Mouse (Mus musculus) forebrain, embryonic 13.5 days (tissue): ENCODE measurements around the gene Aatk. TPM values are rescaled to one million over a fixed set of nuclear protein-coding genes. Genes with fewer than 3 reads are reported as not detected.

Experiments used
- ATAC-seq: fragments of 200-750 bp; cut with Nextera tagmentation; 2 replicates; pipeline ENCODE4 v1.8.0; 2017
- H3K27ac ChIP-seq: fragments of 300-500 bp; sonication (generic); 2 replicates; pipeline ENCODE4 v1.5.1; 2015; ENCODE audit warnings: inconsistent platforms, mild to moderate bottlenecking, moderate library complexity
- H3K27me3 ChIP-seq: fragments of 300-500 bp; sonication (generic); 2 replicates; pipeline ENCODE4 v1.6.1; 2015; ENCODE audit warnings: mild to moderate bottlenecking, inconsistent platforms
- H3K36me3 ChIP-seq: fragments of 300-500 bp; sonication (generic); 2 replicates; pipeline ENCODE4 v1.6.1; 2015; ENCODE audit warnings: mild to moderate bottlenecking, inconsistent platforms; ENCODE audit not compliant: poor library complexity, severe bottlenecking
- H3K4me1 ChIP-seq: fragments of 300-500 bp; sonication (generic); 2 replicates; pipeline ENCODE4 v1.6.1; 2015; ENCODE audit warnings: inconsistent platforms
- H3K4me2 ChIP-seq: fragments of 300-500 bp; sonication (generic); 2 replicates; pipeline ENCODE4 v1.6.1; 2015; ENCODE audit warnings: inconsistent platforms, mild to moderate bottlenecking, moderate library complexity
- H3K4me3 ChIP-seq: fragments of 300-500 bp; sonication (generic); 2 replicates; pipeline ENCODE4 v1.5.1; 2015; ENCODE audit warnings: mild to moderate bottlenecking, inconsistent platforms
- H3K9ac ChIP-seq: fragments of 300-500 bp; sonication (generic); 2 replicates; pipeline ENCODE4 v1.6.1; 2015; ENCODE audit warnings: mild to moderate bottlenecking, inconsistent platforms
- H3K9me3 ChIP-seq: fragments of 300-500 bp; sonication (generic); replicated peaks from 2 replicates; pipeline ENCODE4 v1.6.1; 2016; ENCODE audit warnings: inconsistent platforms
- WGBS: fragments of 180-500 bp; shearing (Covaris S2); methylation state at CpG from one replicate; pipeline ENCODE4 v1.1.7; 2015; 5-methylcytosine and 5-hydroxymethylcytosine counted together
- polyA plus RNA-seq: library from polyadenylated mRNA; unstranded; fragments of >200 nt; fragmentation: Nextera tagmentation; extraction: Ambion mirVana; gene quantifications from 2 replicates; pipeline ENCODE4 v1.2.1, GENCODE M21; 2015

The Aatk gene
- polyA plus RNA-seq, 1 experiment from 2014 or later: 6.8 TPM

- peaks cover 6% of the 10 kb centered on the region; the same call in 1 of the 2 replicates for H3K36me3 ChIP-seq
- no peak for ATAC-seq
- no peak overlapping the region for H3K27ac ChIP-seq
- no peak overlapping the region for H3K4me3 ChIP-seq
- no peak overlapping the region for H3K4me2 ChIP-seq
- WGBS: 96% methylated on average over 4 of the region's 4 CpGs
- H3K9ac ChIP-seq: no peak overlapping the region
- H3K9me3 ChIP-seq: no peaks in the 10 kb centered on the region
- no peaks in the 10 kb centered on the region for H3K27me3 ChIP-seq
- no peaks in the 10 kb centered on the region; the same call in 1 of the 2 replicates for H3K4me1 ChIP-seq
Observed at GRCm38 (mm10) chr11:119978701-119979100, 68.3 kb downstream of the Aatk start.

GRCm38 (mm10) chr11:119975739-119976501 is 71.0 kb downstream of the Aatk start:
- no peak for ATAC-seq
- WGBS: 92% methylated on average over 8 of the region's 8 CpGs
- H3K9ac ChIP-seq: no peak overlapping the region
- H3K27me3 ChIP-seq: no peaks in the 10 kb centered on the region
- H3K4me2 ChIP-seq: no peak overlapping the region
- H3K36me3 ChIP-seq: no peaks in the 10 kb centered on the region; the same call in 1 of the 2 replicates
- no peak overlapping the region for H3K4me3 ChIP-seq
- H3K27ac ChIP-seq: no peak overlapping the region
- H3K9me3 ChIP-seq: no peaks in the 10 kb centered on the region
- H3K4me1 ChIP-seq: peaks cover 4% of the 10 kb centered on the region

GRCm38 (mm10) chr11:119973789-119974188 is 73.2 kb downstream of the Aatk start:
- no peak overlapping the region for H3K27ac ChIP-seq
- H3K9ac ChIP-seq: no peak overlapping the region
- 86% methylated on average over 4 of the region's 4 CpGs for WGBS
- no peaks in the 10 kb centered on the region for H3K9me3 ChIP-seq
- H3K4me1 ChIP-seq: peaks cover 17% of the 10 kb centered on the region
- no peak for ATAC-seq
- H3K4me2 ChIP-seq: no peak overlapping the region
- no peaks in the 10 kb centered on the region; the same call in 1 of the 2 replicates for H3K36me3 ChIP-seq
- no peak overlapping the region for H3K4me3 ChIP-seq
- H3K27me3 ChIP-seq: no peaks in the 10 kb centered on the region

- peak; percentile 38; the same call in 1 of the 2 replicates for ATAC-seq
- WGBS: 28% methylated on average over 12 of the region's 12 CpGs
- Histone ChIP-seq H3K27me3 (no peaks in the 10 kb centered on the region), H3K4me3 (no peak overlapping the region), H3K4me2 (no peak overlapping the region), H3K9me3 (no peaks in the 10 kb centered on the region), H3K9ac (peak overlapping the region; percentile 22), H3K4me1 (peaks cover 18% of the 10 kb centered on the region), H3K27ac (peak overlapping the region; percentile 70), H3K36me3 (no peaks in the 10 kb centered on the region; the same call in 1 of the 2 replicates)
Observed at GRCm38 (mm10) chr11:119970021-119970851, 76.7 kb downstream of the Aatk start.

GRCm38 (mm10) chr11:119967892-119968291 is 79.1 kb downstream of the Aatk start:
- H3K4me1 ChIP-seq: peaks cover 30% of the 10 kb centered on the region
- WGBS: 94% methylated on average over 2 of the region's 2 CpGs
- no peak overlapping the region for H3K27ac ChIP-seq
- H3K4me3 ChIP-seq: no peak overlapping the region
- no peak overlapping the region for H3K9ac ChIP-seq
- ATAC-seq: no peak
- H3K36me3 ChIP-seq: no peaks in the 10 kb centered on the region
- no peaks in the 10 kb centered on the region for H3K27me3 ChIP-seq
- H3K4me2 ChIP-seq: no peak overlapping the region
- no peaks in the 10 kb centered on the region for H3K9me3 ChIP-seq

GRCm38 (mm10) chr11:119967401-119967800 is 79.6 kb downstream of the Aatk start:
- WGBS: 64% methylated on average over 8 of the region's 8 CpGs
- peaks cover 30% of the 10 kb centered on the region for H3K4me1 ChIP-seq
- H3K27me3 ChIP-seq: no peaks in the 10 kb centered on the region
- H3K4me2 ChIP-seq: no peak overlapping the region
- ATAC-seq: no peak
- H3K27ac ChIP-seq: no peak overlapping the region
- H3K4me3 ChIP-seq: no peak overlapping the region
- H3K9me3 ChIP-seq: no peaks in the 10 kb centered on the region
- no peak overlapping the region for H3K9ac ChIP-seq
- H3K36me3 ChIP-seq: no peaks in the 10 kb centered on the region

- Histone ChIP-seq H3K4me3 (no peak overlapping the region), H3K9me3 (no peaks in the 10 kb centered on the region), H3K27ac (no peak overlapping the region), H3K9ac (no peak overlapping the region), H3K27me3 (no peaks in the 10 kb centered on the region), H3K4me1 (peaks cover 30% of the 10 kb centered on the region), H3K36me3 (no peaks in the 10 kb centered on the region), H3K4me2 (no peak overlapping the region)
- 84% methylated on average over 6 of the region's 6 CpGs for WGBS
- no peak for ATAC-seq
Observed at GRCm38 (mm10) chr11:119966294-119966693, 80.7 kb downstream of the Aatk start.

GRCm38 (mm10) chr11:119965053-119965452 is 81.9 kb downstream of the Aatk start:
- Histone ChIP-seq H3K27ac (peak overlapping the region; percentile 48; the same call in 1 of the 2 replicates), H3K4me1 (peaks cover 17% of the 10 kb centered on the region), H3K4me3 (no peak overlapping the region), H3K36me3 (no peaks in the 10 kb centered on the region), H3K4me2 (no peak overlapping the region), H3K9ac (peak overlapping the region; percentile 17; the same call in 1 of the 2 replicates), H3K27me3 (no peaks in the 10 kb centered on the region), H3K9me3 (no peaks in the 10 kb centered on the region)
- WGBS: 8% methylated on average over 9 of the region's 9 CpGs
- no peak for ATAC-seq

GRCm38 (mm10) chr11:119961511-119961910 is 85.5 kb downstream of the Aatk start:
- H3K36me3 ChIP-seq: no peaks in the 10 kb centered on the region
- no peak overlapping the region for H3K27ac ChIP-seq
- H3K27me3 ChIP-seq: no peaks in the 10 kb centered on the region
- H3K9me3 ChIP-seq: no peaks in the 10 kb centered on the region
- no peak overlapping the region for H3K4me2 ChIP-seq
- H3K4me1 ChIP-seq: peaks cover 15% of the 10 kb centered on the region
- H3K9ac ChIP-seq: no peak overlapping the region
- no peak for ATAC-seq
- WGBS: 80% methylated on average over 3 of the region's 3 CpGs
- no peak overlapping the region for H3K4me3 ChIP-seq

- H3K9me3 ChIP-seq: no peaks in the 10 kb centered on the region
- H3K36me3 ChIP-seq: no peaks in the 10 kb centered on the region
- 94% methylated on average over 6 of the region's 6 CpGs for WGBS
- H3K27me3 ChIP-seq: no peaks in the 10 kb centered on the region
- H3K4me1 ChIP-seq: peaks cover 15% of the 10 kb centered on the region
- H3K27ac ChIP-seq: no peak overlapping the region
- no peak overlapping the region for H3K4me3 ChIP-seq
- H3K4me2 ChIP-seq: no peak overlapping the region
- ATAC-seq: no peak
- no peak overlapping the region for H3K9ac ChIP-seq
Observed at GRCm38 (mm10) chr11:119960671-119961070, 86.3 kb downstream of the Aatk start.

- Histone ChIP-seq H3K36me3 (no peaks in the 10 kb centered on the region), H3K4me2 (no peak overlapping the region), H3K27me3 (no peaks in the 10 kb centered on the region), H3K27ac (no peak overlapping the region), H3K9ac (no peak overlapping the region), H3K4me3 (no peak overlapping the region), H3K4me1 (peaks cover 9% of the 10 kb centered on the region), H3K9me3 (no peaks in the 10 kb centered on the region)
- WGBS: 66% methylated on average over 4 of the region's 4 CpGs
- ATAC-seq: no peak
Observed at GRCm38 (mm10) chr11:119959714-119960113, 87.3 kb downstream of the Aatk start.

- H3K4me3 ChIP-seq: no peak overlapping the region
- H3K36me3 ChIP-seq: no peaks in the 10 kb centered on the region
- 93% methylated on average over 7 of the region's 7 CpGs for WGBS
- ATAC-seq: no peak
- no peaks in the 10 kb centered on the region for H3K9me3 ChIP-seq
- H3K4me2 ChIP-seq: no peak overlapping the region
- no peak overlapping the region for H3K9ac ChIP-seq
- H3K27me3 ChIP-seq: no peaks in the 10 kb centered on the region
- 0 out of 2 replicates have a peak, but pooled peaks cover 3% of the 10 kb centered on the region for H3K4me1 ChIP-seq
- no peak overlapping the region for H3K27ac ChIP-seq
Observed at GRCm38 (mm10) chr11:119958856-119959255, 88.1 kb downstream of the Aatk start.
